Mouse (Mus musculus) neutrophil, adult 5-6 weeks (primary cell): Measurements from ENCODE around the gene 1700029I15Rik. TPM values are rescaled to one million over a fixed set of nuclear protein-coding genes. Genes with fewer than 3 reads are reported as not detected.

Source experiments
- total RNA-seq: library from RNA; stranded (forward); fragments of 200-1000 nt; gene quantifications from 2 replicates; pipeline ENCODE4 v1.2.3, GENCODE M21; 2017

The 1700029I15Rik gene
- total RNA-seq, 1 experiment from 2014 or later: 13.7 TPM

Other genes starting within 250 kb of the 1700029I15Rik start
- 20.7 and 21.6 TPM in 2 replicates for gene Pex16, start 7.9 kb upstream of the 1700029I15Rik start, total RNA-seq
- gene Large2, start 7.7 kb upstream of the 1700029I15Rik start, total RNA-seq: 0.12 TPM in 1 of 2 replicates, not detected in the other
- gene Mapk8ip1, start 18.7 kb downstream of the 1700029I15Rik start, total RNA-seq: not detected in 2 replicates
- gene Cry2, start 51.5 kb downstream of the 1700029I15Rik start, total RNA-seq: 8.2 and 8.5 TPM in 2 replicates
- gene Slc35c1, start 78.0 kb downstream of the 1700029I15Rik start, total RNA-seq: 21.6 TPM in 2 replicates
- 0.35 TPM in 1 of 2 replicates, not detected in the other for gene Chst1, start 217.2 kb downstream of the 1700029I15Rik start, total RNA-seq